Mouse (Mus musculus) testis, adult 10 weeks (tissue): ENCODE results near the gene Notum. TPM values are rescaled to one million over a fixed set of nuclear protein-coding genes. Genes with fewer than 3 reads are reported as not detected.

Source experiments
- polyA plus RNA-seq: library from polyadenylated mRNA; stranded (reverse); fragments of 350-450 nt; fragmentation: Illumina TruSeq; extraction: RNeasy Lipid Tissue Mini Kit (QIAGEN cat#74804); gene quantifications from one replicate; pipeline ENCODE4 v1.2.3, GENCODE M21; 2014; ENCODE audit warnings: low read depth, low replicate concordance

The Notum gene
- not detected for polyA plus RNA-seq

GRCm38 (mm10) chr11:120661076-120661460, at the start of gene Notum:
Notum (minus strand) TSS chr11:120661175.

DNA sequence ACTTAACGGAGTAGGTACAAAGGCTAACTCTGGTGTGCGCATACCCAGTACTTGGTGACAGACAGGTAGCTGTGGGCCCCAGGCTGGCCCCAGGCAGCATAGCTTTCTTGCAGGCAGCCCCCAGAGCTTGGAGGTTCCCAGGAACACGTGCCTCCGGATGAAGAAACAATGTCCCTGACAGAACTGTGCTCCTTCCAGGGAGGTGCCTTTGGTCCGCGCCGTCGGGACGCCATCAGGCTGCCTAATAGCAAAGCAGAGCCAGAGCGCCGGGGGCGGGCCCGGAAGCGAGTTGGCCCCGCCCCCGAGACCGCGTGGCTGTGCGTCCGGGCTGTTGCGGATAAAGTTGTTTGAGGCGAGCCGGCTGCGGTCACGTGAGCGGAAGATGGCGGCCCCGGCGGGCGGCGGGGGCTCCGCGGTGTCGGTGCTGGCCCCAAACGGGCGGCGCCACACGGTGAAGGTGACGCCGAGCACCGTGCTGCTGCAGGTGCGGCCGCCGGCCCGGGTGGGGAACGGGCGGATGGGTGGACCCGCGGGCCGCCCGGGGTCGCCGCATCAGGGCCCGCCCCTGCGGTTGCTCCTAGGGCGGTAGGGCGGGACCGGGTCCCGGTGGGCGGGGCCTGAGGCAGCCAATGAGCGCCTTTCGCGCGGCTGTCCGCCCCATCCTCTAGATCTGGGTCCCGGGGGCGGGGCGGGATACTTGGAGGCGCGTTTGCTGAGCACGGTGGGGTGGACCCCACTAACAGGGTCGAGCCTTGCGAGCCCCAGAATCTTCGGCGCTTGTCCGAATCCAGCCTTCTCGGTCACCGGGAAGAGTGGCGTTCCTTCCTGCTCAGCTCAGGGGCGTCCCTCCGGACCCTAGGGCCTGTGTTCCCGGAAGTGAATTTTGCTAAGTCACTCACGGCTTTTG, 12.0 kb upstream of the Notum start, which contains the start of gene Aspscr1:
Aspscr1 (plus strand) TSS at position 287 of the 907 bp plus-strand sequence.

GRCm38 (mm10) chr11:120648001-120648476, 12.9 kb downstream of the Notum start, which contains the start of gene Myadml2:
Myadml2 (minus strand) TSS chr11:120648158.

GRCm38 (mm10) chr11:120643601-120643987, 17.4 kb downstream of the Notum start, which contains the start of gene Pycr1:
Pycr1 (minus strand) TSS chr11:120643769.

DNA sequence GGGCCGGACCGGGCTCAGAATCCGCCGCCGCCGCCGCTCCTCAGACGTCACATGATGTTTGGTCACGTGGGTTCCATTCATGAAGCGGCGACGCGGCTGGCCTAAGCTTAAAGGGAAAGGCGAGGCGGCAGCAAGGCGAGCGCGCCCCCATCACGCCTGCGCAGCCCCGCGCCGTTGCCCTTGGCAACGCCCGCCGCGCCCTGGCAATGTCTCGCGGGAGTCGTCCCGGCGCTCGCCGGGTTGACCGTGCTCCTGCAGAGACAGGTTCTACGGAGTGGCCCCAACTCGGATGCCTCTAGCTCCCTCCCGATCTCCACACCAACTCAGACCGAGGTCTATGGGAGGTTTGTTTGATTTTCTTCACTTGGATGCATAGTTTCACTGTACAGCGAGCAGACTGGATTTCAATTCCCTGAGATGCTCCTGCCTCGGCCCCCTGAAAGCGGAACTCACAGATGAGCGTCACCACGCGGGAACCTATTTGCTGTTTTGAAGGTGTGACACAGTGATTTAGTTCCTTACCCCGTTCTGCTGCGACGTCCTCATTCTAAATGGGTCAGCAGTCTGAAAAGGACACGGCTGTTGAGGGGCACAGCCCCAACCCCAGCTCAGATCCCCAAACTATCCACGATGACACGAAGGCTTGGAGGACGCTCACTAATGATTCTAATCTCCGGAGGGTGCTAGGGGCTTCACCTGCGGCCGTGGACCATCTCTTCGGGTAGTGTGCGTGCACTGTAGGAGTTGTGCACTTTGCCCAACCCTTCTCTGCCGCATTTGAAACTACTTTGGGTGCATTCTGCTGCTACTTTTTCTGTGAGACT, 27.2 kb downstream of the Notum start, which contains the start of gene Mafg:
Mafg (minus strand) TSS at position 81 of the 824 bp plus-strand sequence.

DNA sequence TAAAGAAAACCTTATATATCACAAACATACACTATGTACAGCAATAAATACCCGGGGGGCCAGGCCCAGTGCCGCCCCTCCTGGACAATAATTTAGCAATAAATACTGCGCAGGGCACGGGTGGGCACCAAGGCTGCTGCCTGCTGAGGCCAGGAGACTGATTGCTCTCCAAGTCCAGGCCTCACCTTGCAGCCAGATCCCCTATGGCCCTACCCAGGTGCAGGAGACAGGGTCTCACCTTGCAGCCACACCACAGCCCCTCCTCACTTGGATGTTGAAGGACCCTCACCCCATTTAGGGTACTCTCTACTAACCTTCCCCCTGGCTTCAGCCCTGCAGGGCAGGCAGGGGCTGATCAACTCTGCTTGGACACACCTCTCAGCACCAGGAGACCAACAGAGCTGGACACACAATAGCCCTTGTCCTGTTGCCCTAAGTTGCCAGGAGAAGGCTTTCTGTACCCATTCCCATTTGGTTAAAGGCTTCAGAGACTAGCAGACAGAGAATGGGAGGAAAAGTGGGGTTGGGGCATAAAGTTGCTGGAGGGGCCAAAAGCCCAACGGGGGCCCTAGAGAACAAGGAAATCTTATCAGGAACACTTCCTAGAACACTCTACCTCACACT, 35.7 kb downstream of the Notum start, which contains the start of gene Sirt7:
Sirt7 (minus strand) TSS at position 89 of the 624 bp plus-strand sequence.

GRCm38 (mm10) chr11:120617519-120618112, 43.4 kb downstream of the Notum start, which contains the start of gene Pcyt2:
Pcyt2 (minus strand) TSS chr11:120617936.

GRCm38 (mm10) chr11:120608241-120609034, 52.5 kb downstream of the Notum start, which contains the start of gene Npb:
Npb (plus strand) TSS chr11:120608477.

Other genes starting within 250 kb of the Notum start
- gene Nploc4, start 223.5 kb downstream of the Notum start, polyA plus RNA-seq = 35.9 TPM
- not detected for gene Tspan10, start 218.5 kb downstream of the Notum start, polyA plus RNA-seq
- 0.14 TPM for gene Pde6g, start 207.7 kb downstream of the Notum start, polyA plus RNA-seq
- gene Oxld1, start 203.1 kb downstream of the Notum start, polyA plus RNA-seq = not detected
- 6.0 TPM for gene Ccdc137, start 203.1 kb downstream of the Notum start, polyA plus RNA-seq
- 10.9 TPM for gene Arl16, start 193.6 kb downstream of the Notum start, polyA plus RNA-seq
- 3.0 TPM for gene Mrpl12, start 176.6 kb downstream of the Notum start, polyA plus RNA-seq
- 0.31 TPM for gene Slc25a10, start 169.3 kb downstream of the Notum start, polyA plus RNA-seq
- not detected for gene Gcgr, start 130.5 kb downstream of the Notum start, polyA plus RNA-seq
- 3.2 TPM for gene Mcrip1, start 111.4 kb downstream of the Notum start, polyA plus RNA-seq
- 2.5 TPM for gene Ppp1r27, start 110.0 kb downstream of the Notum start, polyA plus RNA-seq
- gene P4hb, start 87.9 kb downstream of the Notum start, polyA plus RNA-seq = 41.5 TPM
- gene Arhgdia, start 79.6 kb downstream of the Notum start, polyA plus RNA-seq = 5.0 TPM
- gene Alyref, start 62.8 kb downstream of the Notum start, polyA plus RNA-seq = 15.0 TPM
- gene Anapc11, start 62.8 kb downstream of the Notum start, polyA plus RNA-seq = 9.5 TPM
- gene Npb, start 52.7 kb downstream of the Notum start, polyA plus RNA-seq = not detected
- 6.7 TPM for gene Pcyt2, start 43.2 kb downstream of the Notum start, polyA plus RNA-seq
- gene Sirt7, start 35.9 kb downstream of the Notum start, polyA plus RNA-seq = 1.2 TPM
- 1.8 TPM for gene Mafg, start 27.6 kb downstream of the Notum start, polyA plus RNA-seq
- 0.39 TPM for gene Pycr1, start 17.4 kb downstream of the Notum start, polyA plus RNA-seq
- gene Myadml2, start 13.0 kb downstream of the Notum start, polyA plus RNA-seq = not detected
- 4.5 TPM for gene Aspscr1, start 11.8 kb upstream of the Notum start, polyA plus RNA-seq
- gene Cenpx, start 52.6 kb upstream of the Notum start, polyA plus RNA-seq = 2.4 TPM
- gene Lrrc45, start 52.8 kb upstream of the Notum start, polyA plus RNA-seq = 0.18 TPM
- gene Rac3, start 60.3 kb upstream of the Notum start, polyA plus RNA-seq = not detected
- gene Dcxr, start 66.1 kb upstream of the Notum start, polyA plus RNA-seq = not detected
- gene Cbr2, start 70.9 kb upstream of the Notum start, polyA plus RNA-seq = 0.66 TPM
- not detected for gene Hmga1b, start 101.6 kb upstream of the Notum start, polyA plus RNA-seq
- gene Rfng, start 123.0 kb upstream of the Notum start, polyA plus RNA-seq = 0.21 TPM
- 39.3 TPM for gene Gps1, start 123.1 kb upstream of the Notum start, polyA plus RNA-seq
- gene Dus1l, start 135.2 kb upstream of the Notum start, polyA plus RNA-seq = 9.6 TPM
- 0.92 TPM for gene Fasn, start 163.4 kb upstream of the Notum start, polyA plus RNA-seq